Mouse (Mus musculus) kidney, embryonic 14.5 days (tissue): ENCODE data around the gene Kcnj12. TPM values are rescaled to one million over a fixed set of nuclear protein-coding genes. Genes with fewer than 3 reads are reported as not detected.

Experiments
- ATAC-seq: fragments of 200-750 bp; cut with Nextera tagmentation; 2 replicates; pipeline ENCODE4 v1.8.0; 2017; ENCODE audit warnings: moderate number of reproducible peaks, mild to moderate bottlenecking, moderate TSS enrichment, moderate library complexity; ENCODE audit not compliant: low FRiP score, low TSS enrichment
- H3K27ac ChIP-seq: fragments of 300-500 bp; sonication (generic); 2 replicates; pipeline ENCODE4 v1.5.1; 2014; ENCODE audit warnings: low read depth, mild to moderate bottlenecking, low read length, moderate library complexity, mixed read lengths
- H3K27me3 ChIP-seq: fragments of 300-500 bp; sonication (generic); 2 replicates; pipeline ENCODE4 v1.6.1; 2014; ENCODE audit warnings: mild to moderate bottlenecking, low read length; ENCODE audit not compliant: control insufficient read depth, insufficient read depth
- H3K36me3 ChIP-seq: fragments of 300-500 bp; sonication (generic); 2 replicates; pipeline ENCODE4 v1.6.1; 2014; ENCODE audit warnings: low read length, mixed read lengths; ENCODE audit not compliant: control insufficient read depth, insufficient read depth
- H3K4me1 ChIP-seq: fragments of 300-500 bp; sonication (generic); 2 replicates; pipeline ENCODE4 v1.6.1; 2014; ENCODE audit warnings: low read length, mixed read lengths; ENCODE audit not compliant: control insufficient read depth, insufficient read depth
- H3K4me2 ChIP-seq: fragments of 300-500 bp; sonication (generic); replicated peaks from 2 replicates; pipeline ENCODE4 v1.6.1; 2014; ENCODE audit warnings: low read depth, mild to moderate bottlenecking, low read length
- H3K4me3 ChIP-seq: fragments of 300-500 bp; sonication (generic); 2 replicates; pipeline ENCODE4 v1.5.1; 2014; ENCODE audit warnings: mild to moderate bottlenecking, low read length
- H3K9ac ChIP-seq: fragments of 300-500 bp; sonication (generic); 2 replicates; pipeline ENCODE4 v1.6.1; 2014; ENCODE audit warnings: low read depth, mild to moderate bottlenecking, low read length, moderate library complexity
- H3K9me3 ChIP-seq: fragments of 300-500 bp; sonication (generic); 2 replicates; pipeline ENCODE4 v1.6.1; 2016; ENCODE audit warnings: low read length; ENCODE audit not compliant: control insufficient read depth
- WGBS: fragments of 180-500 bp; shearing (Covaris S2); extraction: QIAGEN DNeasy Blood & Tissue Kit; methylation state at CpG from one replicate; pipeline ENCODE4 v1.1.7; 2014; 5-methylcytosine and 5-hydroxymethylcytosine counted together
- polyA plus RNA-seq: library from polyadenylated mRNA; unstranded; fragments of >200 nt; fragmentation: Nextera tagmentation; extraction: Ambion mirVana; gene quantifications from 2 replicates; pipeline ENCODE4 v1.2.1, GENCODE M21; 2014

Kcnj12 gene
- polyA plus RNA-seq, result 0.32 TPM in 1 of 2 replicates, not detected in the other

DNA sequence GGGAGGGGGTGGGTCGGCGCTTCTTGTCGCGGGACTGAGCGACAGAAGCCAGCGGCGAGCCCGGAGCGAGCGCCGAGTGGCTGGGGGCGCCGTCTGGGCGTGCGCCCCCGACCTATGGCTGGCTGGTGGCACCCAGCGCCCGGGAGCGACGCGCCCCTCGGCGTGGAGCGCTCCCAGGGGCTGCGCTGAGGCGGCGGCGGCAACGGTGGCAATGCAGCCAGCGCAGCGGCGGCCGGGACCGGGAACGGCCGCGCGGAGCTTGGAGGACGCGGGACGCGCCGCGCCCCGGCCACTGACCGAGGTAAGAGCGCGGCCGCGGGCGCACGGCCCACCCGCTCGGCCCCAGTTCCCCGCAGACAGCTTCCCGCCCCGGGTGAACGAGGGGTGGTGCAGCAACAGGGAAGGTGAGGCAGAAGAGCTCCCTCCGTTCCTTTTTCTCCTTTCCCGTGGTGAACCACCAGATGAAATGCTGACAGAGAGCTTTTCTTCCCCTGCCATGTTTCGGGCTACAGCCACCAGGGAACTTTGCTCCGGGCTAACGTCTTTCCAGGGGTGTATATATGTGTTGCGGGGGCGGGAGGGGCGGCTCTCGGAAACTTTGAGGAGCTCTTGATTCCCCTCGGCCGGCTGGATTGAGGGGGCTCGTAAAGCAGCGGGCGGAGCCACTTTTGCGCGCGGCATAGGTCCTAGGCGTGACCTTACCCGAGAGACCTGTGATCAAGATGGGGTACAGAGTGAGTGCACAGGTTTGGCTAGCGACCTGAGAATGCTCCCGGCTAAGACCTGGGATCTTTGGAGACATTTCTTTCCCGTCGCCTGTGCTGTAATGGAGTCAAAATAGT lies at the start of gene Kcnj12:
Gene Kcnj12 (plus strand): TSS at position 15 of the 842 bp plus-strand sequence.
- under 1% methylated on average over 55 of the region's 81 CpGs for WGBS
- peaks cover under 1% of the 10 kb centered on the region; the same call in 1 of the 2 replicates for H3K4me1 ChIP-seq
- H3K27ac ChIP-seq, result no peak within 1 kb of the TSS
- H3K4me3 ChIP-seq, result peak within 1 kb of the TSS; percentile 54
- peaks cover 55% of the 10 kb centered on the region for H3K27me3 ChIP-seq
- ATAC-seq, result peak; percentile 48; the same call in 1 of the 2 replicates
- no peaks in the 10 kb centered on the region for H3K36me3 ChIP-seq
- no peaks in the 10 kb centered on the region for H3K9me3 ChIP-seq
- peak within 1 kb of the TSS; percentile 48; the same call in 1 of the 2 replicates for H3K9ac ChIP-seq
- peak within 1 kb of the TSS; percentile 98 for H3K4me2 ChIP-seq

DNA sequence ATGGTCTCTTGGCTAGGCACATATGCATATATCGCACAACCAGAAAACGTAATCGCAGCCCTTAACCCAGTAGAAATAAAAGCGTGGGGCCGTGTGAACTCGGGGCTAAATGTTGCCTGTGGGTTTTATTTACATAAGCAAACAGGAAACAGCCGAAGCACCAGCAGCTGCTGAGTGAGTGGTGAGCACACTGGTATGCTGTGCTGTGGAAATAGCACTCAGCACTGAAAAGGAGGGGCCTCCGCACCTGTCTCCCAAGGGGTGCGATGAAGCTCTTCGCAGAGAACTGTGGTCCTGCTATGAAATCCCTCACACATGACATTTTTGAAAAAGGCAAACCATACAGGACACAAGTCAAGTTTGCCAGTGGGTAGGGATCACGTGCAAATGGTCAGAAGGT lies 47.3 kb upstream of the Kcnj12 start:
- Histone ChIP-seq H3K27ac (no peak overlapping the region), H3K9me3 (no peaks in the 10 kb centered on the region), H3K27me3 (no peaks in the 10 kb centered on the region), H3K36me3 (no peaks in the 10 kb centered on the region), H3K4me3 (no peak overlapping the region), H3K4me2 (no peak overlapping the region), H3K9ac (no peak overlapping the region), H3K4me1 (no peaks in the 10 kb centered on the region)
- 74% methylated on average over 11 of the region's 11 CpGs for WGBS
- no peak for ATAC-seq

DNA sequence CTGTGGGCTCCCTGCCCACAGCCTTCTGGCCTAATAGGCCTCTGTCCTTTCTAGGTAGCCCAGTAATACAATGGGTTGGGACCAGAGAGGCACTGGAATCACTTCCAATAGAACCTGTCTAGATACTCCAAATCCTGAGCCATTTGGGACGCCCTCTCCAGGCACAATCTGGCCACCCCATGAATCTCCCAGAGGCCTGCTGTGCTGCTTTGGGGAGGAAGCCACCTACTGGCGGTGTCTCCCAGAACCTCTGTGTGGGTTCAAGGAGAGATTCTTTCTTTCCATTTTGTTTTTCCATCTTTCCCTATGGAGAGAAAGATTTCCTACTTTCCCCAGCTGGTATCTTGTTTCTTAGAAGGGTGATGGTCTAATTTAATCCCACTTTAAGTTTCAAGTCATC lies 46.1 kb upstream of the Kcnj12 start:
- H3K9me3 ChIP-seq, result no peaks in the 10 kb centered on the region
- H3K4me1 ChIP-seq, result no peaks in the 10 kb centered on the region
- H3K27ac ChIP-seq, result no peak overlapping the region
- H3K9ac ChIP-seq, result no peak overlapping the region
- no peak for ATAC-seq
- 72% methylated on average over 2 of the region's 2 CpGs for WGBS
- no peaks in the 10 kb centered on the region for H3K27me3 ChIP-seq
- no peaks in the 10 kb centered on the region for H3K36me3 ChIP-seq
- H3K4me2 ChIP-seq, result no peak overlapping the region
- H3K4me3 ChIP-seq, result no peak overlapping the region

DNA sequence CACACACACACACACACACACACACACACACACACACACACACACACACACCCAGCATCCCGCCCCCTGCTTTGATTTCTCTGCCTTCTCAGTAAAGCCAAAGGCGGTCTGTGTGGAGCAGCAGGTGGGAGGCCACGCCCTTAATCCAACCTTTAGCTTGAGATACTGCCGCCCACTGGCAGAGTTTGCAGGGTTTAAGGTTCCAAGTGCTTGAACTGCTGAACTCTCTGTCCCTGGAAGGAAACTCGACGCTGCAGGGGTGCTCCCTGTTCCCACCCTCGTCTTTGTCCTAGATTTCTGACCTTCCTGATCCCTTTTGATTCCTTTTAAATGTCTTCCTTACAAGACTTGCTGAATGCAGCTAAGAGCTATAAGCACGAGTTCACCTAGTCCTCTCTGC lies 45.6 kb upstream of the Kcnj12 start:
- Histone ChIP-seq H3K27me3 (no peaks in the 10 kb centered on the region), H3K36me3 (no peaks in the 10 kb centered on the region), H3K9me3 (no peaks in the 10 kb centered on the region), H3K4me2 (no peak overlapping the region), H3K4me1 (no peaks in the 10 kb centered on the region), H3K27ac (no peak overlapping the region), H3K9ac (no peak overlapping the region), H3K4me3 (no peak overlapping the region)
- 20% methylated on average over 8 of the region's 8 CpGs for WGBS
- ATAC-seq, result no peak

DNA sequence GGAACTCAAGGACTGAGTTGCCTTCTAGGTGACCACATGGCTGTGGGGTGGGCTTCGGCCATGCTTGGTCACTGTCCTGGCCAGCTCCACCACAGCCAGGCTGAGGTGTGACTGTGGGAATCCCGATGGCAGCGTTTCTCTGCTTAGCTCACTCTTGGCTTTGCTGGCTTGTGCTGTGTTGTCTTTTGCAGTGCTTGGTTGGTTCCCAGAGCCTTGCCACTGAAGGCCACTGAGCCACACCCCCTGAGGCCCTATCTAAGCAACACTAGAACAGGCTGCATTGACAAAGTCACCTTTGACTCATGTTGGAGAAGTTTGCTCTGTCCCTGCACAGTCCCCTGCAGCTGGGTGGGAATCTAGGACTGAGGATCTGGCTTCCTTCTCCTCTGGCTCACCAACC lies 45.2 kb upstream of the Kcnj12 start:
- 53% methylated on average over 3 of the region's 3 CpGs for WGBS
- Histone ChIP-seq H3K27ac (no peak overlapping the region), H3K27me3 (no peaks in the 10 kb centered on the region), H3K4me3 (no peak overlapping the region), H3K4me2 (no peak overlapping the region), H3K36me3 (no peaks in the 10 kb centered on the region), H3K4me1 (no peaks in the 10 kb centered on the region), H3K9ac (no peak overlapping the region), H3K9me3 (no peaks in the 10 kb centered on the region)
- no peak for ATAC-seq

DNA sequence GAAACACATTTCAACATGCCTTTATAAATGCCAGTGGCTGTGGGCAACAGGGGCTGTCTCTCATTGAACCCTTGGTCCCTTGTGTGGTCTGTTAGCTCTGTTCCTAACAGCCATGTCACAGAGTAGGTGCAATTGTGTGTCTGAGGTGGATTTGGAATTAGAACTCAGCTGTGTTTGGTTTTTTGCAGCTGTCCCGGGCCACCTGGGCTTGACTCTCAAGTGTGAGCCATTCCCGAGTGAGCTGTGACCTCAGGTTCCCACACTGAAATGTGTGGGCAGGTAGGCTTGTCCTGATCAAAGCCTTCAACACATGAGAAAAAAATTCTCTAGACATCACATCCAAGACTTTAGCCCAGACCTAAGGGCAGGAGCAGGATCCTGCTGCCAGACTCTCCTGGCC lies 43.7 kb upstream of the Kcnj12 start:
- H3K4me2 ChIP-seq, result no peak overlapping the region
- H3K27me3 ChIP-seq, result no peaks in the 10 kb centered on the region
- no peaks in the 10 kb centered on the region for H3K9me3 ChIP-seq
- H3K27ac ChIP-seq, result no peak overlapping the region
- no peaks in the 10 kb centered on the region for H3K36me3 ChIP-seq
- H3K4me3 ChIP-seq, result no peak overlapping the region
- ATAC-seq, result no peak
- no peak overlapping the region for H3K9ac ChIP-seq
- WGBS, result 58% methylated on average over 2 of the region's 2 CpGs
- no peaks in the 10 kb centered on the region for H3K4me1 ChIP-seq

DNA sequence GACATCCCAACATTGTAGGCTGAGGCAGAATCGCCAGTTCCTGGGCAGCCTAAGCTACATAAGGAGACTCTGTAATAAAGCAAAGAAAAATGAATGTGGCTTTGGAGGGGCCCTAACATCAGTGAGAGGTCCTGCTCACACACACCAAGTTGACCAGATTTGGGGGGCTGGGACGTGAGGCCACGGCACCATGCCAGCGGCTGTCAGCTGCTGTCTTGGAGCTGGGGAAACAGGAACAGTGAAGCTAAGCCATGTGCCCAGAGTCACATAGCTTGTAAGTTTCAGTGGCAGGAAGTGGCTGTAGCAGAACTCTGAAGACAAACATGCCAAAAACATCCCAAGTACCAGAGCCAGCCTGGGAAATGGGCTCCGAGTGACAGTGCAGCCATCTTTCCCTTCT lies 42.6 kb upstream of the Kcnj12 start:
- WGBS, result 83% methylated on average over 5 of the region's 5 CpGs
- Histone ChIP-seq H3K27me3 (no peaks in the 10 kb centered on the region), H3K9ac (no peak overlapping the region), H3K9me3 (no peaks in the 10 kb centered on the region), H3K4me3 (no peak overlapping the region), H3K36me3 (no peaks in the 10 kb centered on the region), H3K4me1 (no peaks in the 10 kb centered on the region), H3K27ac (no peak overlapping the region), H3K4me2 (no peak overlapping the region)
- no peak for ATAC-seq

DNA sequence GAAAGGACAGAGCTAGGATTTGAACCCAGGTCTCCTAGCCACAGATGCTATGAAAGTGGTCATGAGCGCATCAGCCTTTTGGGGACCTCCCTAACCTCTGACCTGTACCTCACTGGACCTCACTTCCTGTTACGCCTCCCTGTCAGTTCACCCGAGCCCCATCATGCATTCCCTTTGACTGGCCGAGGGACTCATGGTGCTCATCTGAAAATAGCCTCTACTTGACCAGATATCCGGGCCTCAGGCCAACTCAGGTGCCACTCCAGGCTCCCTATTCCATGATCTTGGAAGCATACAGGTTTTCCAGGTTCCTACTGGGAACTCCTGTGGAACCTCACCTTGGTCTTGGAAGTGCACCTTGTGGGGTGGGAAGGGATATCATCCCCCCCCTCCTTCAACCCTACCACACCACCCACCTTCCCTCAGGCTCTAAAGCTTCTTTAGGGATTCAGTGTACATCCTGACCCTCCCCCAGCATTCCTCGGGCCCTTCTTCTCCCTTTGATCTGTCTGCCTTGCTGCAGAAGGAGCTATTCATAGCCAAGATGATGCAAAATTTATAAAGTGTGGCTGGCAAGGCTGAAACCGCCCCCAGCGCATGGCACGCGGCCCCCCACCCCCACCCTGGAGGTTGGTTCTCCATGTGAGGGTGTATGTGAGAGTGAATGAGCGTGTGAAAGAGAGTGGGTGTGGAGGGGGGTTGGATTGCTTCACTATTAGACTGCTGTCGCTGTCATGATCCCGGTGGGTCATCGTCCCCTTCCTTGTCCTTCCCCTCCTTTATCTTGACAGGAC lies 40.5 kb upstream of the Kcnj12 start:
- H3K27ac ChIP-seq, result no peak overlapping the region
- WGBS, result 61% methylated on average over 14 of the region's 14 CpGs
- no peak for ATAC-seq
- H3K9me3 ChIP-seq, result no peaks in the 10 kb centered on the region
- H3K27me3 ChIP-seq, result no peaks in the 10 kb centered on the region
- H3K36me3 ChIP-seq, result no peaks in the 10 kb centered on the region
- H3K4me2 ChIP-seq, result no peak overlapping the region
- H3K9ac ChIP-seq, result no peak overlapping the region
- no peak overlapping the region for H3K4me3 ChIP-seq
- no peaks in the 10 kb centered on the region for H3K4me1 ChIP-seq
